Mouse (Mus musculus): Measurements from ENCODE around the gene Spaca4.

Spaca4 gene

DNA sequence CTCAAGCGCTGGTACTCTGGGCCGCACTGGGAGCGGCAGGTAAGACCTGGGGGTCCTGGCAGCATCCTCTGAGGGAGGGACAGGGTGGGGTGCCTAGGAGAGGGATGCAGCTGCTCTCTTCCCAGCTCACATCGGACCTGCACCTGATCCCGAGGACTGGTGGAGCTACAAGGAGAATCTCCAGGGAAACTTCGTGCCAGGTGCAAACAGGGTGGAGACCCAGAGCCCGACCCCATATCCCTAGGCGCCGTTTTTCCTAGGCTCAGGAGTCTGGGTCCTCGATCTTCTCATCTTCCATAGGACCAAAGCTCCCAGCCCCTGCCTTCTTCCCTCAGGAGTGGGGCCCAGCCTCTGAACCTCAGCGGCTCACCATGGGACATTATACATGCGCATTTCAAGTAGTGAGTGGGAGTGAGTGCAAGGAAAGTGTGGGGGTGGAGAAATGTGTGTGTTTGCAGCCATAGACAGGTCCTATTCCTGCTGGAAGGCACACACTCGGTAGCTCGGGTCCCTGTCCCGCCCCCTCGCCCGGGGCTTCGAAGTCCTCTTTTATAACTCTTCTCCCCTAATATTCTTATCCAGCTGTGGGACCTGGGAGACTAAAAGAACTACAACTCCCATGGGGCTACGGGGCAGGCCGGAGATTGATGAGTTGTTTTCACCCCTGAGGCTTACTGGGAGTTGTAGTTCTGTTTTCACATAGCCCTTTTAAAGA lies 25.2 kb downstream of the Spaca4 start:
- peak; percentile 82 for DNase-seq (ENCODE audit: low read depth, low spot score)

DNA sequence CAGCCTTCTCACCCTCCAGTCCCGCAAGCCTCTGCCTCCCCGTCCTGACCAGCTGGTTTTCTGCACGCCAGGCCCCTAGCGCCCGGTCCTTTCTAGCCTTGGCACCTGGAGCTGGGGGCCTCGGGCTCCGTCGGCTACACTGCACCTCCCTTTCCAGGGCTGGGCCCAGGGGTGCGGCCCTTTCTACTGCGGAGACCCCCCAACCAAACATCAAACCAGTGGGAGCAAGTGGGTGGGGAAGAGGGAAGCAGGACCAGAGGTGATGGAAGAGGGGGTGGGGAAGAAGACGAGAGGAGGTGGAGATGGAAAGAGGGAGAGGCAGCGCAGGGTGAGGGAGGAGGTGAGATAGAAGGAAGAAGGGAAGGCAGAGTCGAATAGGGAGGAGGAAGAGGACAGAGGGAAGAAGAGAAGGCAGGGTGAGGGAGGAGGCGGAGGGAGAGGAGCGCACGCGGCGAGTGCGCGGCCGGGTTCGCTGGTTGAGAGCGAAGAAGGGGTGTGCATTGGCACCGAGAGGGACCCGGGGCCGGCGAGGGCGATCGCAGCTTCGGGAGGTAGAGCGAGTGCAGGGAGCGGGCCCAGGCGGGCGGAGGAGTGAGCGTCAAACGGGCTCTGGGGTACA lies 26.0 kb downstream of the Spaca4 start, which contains the start of gene Car11:
Car11 (plus strand) TSS at position 321 of the 619 bp plus-strand sequence.
- DNase-seq (ENCODE audit: low read depth, low spot score), result peak; percentile 42

- no peak for DNase-seq (ENCODE audit: low read depth, low spot score)
Observed at GRCm38 (mm10) chr7:45697894-45698293, 27.7 kb downstream of the Spaca4 start.

DNA sequence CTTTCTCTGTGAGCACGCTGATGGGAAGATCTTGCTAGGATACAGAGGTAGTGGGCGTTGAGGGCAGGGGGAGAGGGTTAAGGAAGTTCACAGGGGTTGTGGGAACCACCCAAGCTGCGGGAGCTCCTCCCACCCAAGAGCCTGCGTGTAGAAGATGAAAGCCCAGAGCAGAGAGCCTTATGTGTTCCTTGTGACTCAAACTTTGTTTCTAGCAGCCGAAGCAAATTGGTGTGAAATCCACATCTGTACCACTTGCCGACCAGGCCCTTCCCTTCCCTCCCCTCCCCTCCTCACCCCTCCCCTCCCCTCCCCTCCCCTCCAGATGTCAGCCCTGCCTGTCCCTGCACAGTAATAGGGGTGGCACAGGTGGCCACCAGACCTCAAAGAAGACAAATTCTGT lies 30.5 kb downstream of the Spaca4 start:
- DNase-seq (ENCODE audit: low read depth, low spot score), result peak; percentile 45

DNA sequence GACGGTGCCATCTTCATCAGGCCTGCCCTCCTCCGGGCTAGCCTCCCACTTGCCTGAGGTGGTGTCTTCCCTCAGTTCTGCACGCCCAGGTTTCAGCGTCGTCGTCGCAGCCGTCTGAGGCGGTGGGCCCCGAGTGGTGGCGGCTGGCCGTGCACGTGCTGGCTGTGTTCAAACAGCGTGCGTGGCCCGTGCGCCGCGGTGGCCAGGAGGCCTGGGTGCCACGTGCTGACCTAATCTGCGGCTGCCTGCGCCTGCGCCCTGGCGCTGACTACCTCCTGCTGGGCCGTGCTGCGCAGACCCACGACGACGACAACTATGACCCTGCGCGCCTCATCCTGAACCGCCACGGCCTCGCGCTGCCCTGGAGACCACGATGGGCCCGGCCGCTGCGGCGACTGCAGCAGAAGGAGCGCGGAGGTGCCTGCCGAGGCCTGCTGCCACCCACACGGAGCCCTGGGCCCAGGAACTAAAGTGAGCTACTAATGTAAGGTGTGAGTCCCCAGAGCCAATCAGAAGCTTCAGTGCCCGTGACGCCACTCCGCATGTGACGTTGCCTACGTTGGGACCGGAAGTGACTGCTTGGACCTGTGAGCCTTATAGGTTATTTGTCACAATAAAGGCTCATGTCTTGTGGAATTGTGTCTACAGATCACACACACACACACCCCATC lies 31.6 kb downstream of the Spaca4 start, which contains the start of gene Sec1:
Sec1 (minus strand) TSS at position 482 of the 671 bp plus-strand sequence.
- peak; percentile 3 for DNase-seq (ENCODE audit: low read depth, low spot score)

GRCm38 (mm10) chr7:45692364-45692763 lies 33.2 kb downstream of the Spaca4 start:
- no peak for DNase-seq (ENCODE audit: low read depth, low spot score)

DNA sequence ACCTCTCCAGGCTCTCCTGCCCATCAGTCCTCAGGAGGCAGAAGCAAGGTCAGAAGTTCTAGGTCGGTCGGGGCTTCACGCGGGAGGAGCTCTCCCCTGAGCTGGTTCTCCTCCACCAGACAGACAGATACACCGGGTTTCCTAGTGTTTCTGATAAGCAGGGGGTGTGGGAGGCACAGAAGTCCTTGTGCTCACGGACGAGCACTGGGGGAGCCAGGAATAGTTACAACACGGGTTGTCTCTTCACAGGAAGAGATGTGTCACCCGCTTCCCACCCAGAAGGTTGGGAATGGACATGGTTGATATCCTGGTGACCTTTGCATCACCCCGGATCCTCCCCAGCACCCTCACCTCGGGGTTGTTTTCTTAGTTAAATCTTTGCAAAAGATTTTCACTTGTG lies 35.8 kb downstream of the Spaca4 start:
- DNase-seq (ENCODE audit: low read depth, low spot score), result no peak

DNA sequence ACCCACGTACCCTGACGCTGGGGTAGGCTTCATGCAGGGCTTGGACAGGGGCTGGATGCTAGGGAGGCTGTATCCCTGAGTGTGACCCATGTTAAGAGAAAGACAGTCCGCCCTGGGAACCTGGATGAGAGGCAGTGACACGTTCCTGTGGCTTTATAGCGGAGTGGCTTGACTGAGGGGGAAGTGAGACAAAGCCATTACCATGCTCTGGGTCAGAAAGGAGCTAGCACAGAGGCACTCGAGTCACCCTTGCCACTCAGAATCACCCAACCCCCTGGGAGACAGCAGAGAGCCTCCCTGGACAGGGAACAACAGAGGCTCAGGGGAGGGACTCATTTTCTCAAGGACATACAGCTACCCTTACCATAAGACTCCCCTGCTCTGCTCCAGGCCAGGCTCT lies 36.5 kb downstream of the Spaca4 start:
- peak; percentile 1 for DNase-seq (ENCODE audit: low read depth, low spot score)

DNA sequence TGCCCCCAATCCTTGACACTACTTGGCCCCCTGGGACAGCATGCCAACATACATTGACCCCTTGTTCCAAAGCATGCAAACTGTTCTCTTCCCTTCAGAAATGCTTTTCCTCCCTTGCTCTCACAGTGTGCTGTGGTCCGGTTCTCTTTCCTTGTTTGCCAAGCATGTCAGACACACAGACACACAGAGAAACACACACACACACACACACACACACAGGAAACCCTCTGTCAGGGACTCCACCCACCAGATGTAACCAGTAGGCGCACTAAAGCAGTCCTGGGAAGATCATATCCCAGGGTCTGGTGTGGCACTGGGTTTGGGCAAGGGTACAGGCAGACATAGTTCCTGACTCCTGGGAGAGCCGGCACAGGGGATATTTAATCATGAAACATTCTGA lies 38.8 kb downstream of the Spaca4 start:
- peak; percentile 53 for DNase-seq (ENCODE audit: low read depth, low spot score)

DNA sequence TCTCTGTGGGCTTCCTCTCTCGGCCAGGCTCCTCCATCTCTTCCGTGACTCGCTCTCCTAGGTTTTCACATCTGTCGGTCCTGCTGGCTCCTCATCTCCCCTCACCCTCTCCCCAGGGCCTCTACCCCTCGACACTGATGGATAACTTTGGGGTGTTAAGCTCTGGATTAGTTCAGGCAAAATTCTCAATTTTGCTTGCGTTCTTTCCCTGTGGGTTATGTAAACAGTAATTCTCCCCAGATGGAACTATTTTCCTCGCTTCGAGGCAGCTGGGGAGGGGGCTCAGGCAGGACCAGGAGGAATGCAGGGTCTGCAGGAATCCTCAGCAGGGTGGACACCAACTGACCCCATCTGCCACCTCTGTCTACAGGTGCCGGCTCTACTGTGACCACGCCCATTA lies 39.8 kb downstream of the Spaca4 start:
- DNase-seq (ENCODE audit: low read depth, low spot score), result no peak

- DNase-seq (ENCODE audit: low read depth, low spot score), result no peak
Observed at GRCm38 (mm10) chr7:45683396-45684050, 42.1 kb downstream of the Spaca4 start, which contains the start of gene Ntn5. Gene Ntn5, plus strand, starts transcription at chr7:45684022.

GRCm38 (mm10) chr7:45682144-45683126 lies 43.2 kb downstream of the Spaca4 start:
- peak; percentile 94 for DNase-seq (ENCODE audit: low read depth, low spot score)

DNA sequence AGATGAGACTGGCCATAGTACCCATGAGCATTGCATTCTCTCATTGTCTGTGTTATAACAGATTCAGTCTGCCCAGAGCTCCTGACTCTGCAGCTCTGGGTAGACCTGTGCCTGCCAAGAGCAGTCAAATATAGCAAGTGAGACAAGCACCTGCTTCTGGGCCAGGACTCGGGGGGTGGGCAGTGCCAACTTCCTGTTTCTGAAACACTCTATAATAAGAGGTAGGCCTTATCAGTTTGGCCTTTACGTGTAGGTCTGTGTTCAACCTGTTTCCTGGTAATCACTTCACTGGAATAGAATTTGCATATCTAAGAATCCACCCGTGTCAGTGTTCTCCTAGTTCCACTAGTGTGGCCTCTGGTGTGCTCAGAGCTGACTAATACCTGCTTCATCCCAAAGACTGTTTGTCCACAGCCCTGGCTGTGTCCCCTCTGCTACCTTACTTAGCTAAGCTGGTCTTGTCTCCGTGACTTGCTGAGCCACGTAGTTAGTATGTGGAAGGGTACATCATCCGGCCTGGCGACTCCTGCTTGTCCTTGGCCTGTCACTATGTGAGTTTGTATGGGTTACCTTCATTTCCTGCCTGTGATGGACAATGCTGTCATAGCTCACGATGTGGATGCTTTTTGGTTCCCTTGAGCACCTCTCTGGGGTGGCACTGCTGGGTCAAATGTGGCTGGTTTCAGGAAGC lies 44.4 kb downstream of the Spaca4 start:
- peak; percentile 63 for DNase-seq (ENCODE audit: low read depth, low spot score)

DNA sequence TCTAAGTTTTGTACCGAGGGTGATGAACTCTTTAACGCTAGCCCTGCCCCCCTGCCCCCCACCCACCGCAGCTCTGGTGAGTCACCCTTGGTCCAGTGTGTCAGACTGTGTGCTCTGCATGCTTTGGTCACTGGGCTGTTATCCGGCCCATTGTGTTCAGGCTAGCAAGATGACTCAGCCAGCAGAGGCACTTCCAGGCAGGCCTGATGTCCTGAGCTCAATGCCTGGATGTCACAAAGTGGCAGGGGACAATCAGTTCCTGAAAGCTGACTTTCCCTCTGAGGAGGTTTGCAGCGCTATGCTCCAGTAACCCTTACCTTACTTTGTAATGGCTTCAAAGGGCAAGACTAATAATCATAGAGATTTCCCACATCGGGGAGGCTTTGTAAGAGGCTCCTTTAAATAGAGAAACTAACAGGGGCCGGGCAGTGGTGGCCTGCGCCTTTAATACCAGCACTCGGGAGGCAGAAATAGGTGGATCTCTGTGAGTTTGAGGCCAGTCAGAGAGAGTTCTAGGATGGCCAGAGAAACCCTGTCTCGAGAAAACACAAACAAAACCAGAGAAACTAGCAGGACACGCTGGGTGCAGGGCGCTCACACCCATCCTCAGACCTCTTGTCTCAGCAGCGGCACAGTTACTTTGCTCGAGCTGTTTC lies 45.5 kb downstream of the Spaca4 start:
- no peak for DNase-seq (ENCODE audit: low read depth, low spot score)

DNA sequence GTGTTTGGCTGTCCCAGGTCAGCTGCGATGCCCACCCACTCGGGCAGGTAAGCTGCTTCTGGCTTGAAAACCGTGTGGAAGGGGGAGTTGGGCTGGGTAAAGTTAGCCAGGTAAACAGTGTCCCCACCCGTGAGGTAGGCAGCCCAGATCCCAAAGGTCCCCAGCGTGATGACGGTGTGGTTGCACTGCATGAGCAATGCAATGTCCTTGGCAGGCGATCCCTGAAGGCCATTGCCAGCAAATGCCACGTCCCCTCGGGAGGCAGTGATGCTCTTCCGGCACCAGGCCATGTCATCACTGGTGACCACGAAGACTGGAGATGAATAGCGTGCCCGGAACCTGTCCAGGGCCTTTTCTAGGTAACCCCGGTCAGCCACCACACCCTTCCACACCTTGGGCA lies 47.1 kb downstream of the Spaca4 start:
- DNase-seq (ENCODE audit: low read depth, low spot score), result no peak

- no peak for DNase-seq (ENCODE audit: low read depth, low spot score)
Observed at GRCm38 (mm10) chr7:45677627-45678295, 47.9 kb downstream of the Spaca4 start.
